Mouse (Mus musculus): ENCODE measurements around the gene Sec63. TPM values are rescaled to one million over a fixed set of nuclear protein-coding genes. Genes with fewer than 3 reads are reported as not detected.

Gene Sec63
- total RNA-seq, 2 experiments from 2014 or later = 32.0 to 36.6 TPM

Other genes with a start within 250 kb of the Sec63 start
- gene Nr2e1, start 177.9 kb upstream of the Sec63 start, total RNA-seq (2021) = 10 to 100 TPM in 1 of 2 experiments, 1 to 10 TPM in 1; 9.4 to 12.8 TPM
- 10 to 100 TPM; 40.9 to 42.1 TPM for gene Ostm1, start 177.7 kb upstream of the Sec63 start, total RNA-seq (2021)
- gene Scml4, start 98.9 kb downstream of the Sec63 start, total RNA-seq (2021) = 1 to 10 TPM; 7.7 to 8.4 TPM